Mouse (Mus musculus) B cell, adult 2 months (primary cell): ENCODE results near the gene Tmem163.

Experiments
- DNase-seq, 2 experiments: peaks; one replicate each; pipeline ENCODE4 v3.0.0; 2022

Tmem163 gene

DNA sequence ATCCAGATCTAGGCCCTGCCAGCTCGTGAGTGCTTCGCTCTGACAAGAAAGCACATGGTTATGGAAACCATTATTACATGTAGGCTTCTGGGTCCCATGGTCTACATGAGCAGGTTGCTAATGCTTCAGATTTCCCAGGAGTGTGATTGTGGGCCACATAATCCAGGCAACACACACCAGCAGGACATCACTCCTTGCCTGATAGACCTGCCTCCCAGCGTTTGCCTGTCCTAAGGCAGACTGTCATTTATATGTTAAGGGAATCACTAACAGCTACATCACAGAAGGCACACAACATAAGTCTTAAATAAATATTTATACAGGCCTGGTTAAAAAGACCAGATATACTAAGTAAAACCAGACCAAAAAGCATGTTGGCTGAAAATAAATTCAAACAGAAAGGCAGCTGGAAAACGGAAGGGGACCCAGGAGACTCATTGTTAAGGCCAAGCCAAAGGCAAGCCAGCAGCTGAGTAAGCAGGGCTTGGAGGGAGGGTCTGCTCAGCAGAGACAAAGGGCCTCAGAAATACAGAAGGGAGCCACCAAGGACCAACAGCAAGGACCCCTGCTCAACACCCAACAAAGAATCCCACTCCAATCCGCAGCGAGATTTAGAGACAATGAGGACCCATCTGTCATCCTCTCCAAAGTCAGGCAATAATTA, 123.4 kb downstream of the Tmem163 start:
- DNase-seq = no peak

DNA sequence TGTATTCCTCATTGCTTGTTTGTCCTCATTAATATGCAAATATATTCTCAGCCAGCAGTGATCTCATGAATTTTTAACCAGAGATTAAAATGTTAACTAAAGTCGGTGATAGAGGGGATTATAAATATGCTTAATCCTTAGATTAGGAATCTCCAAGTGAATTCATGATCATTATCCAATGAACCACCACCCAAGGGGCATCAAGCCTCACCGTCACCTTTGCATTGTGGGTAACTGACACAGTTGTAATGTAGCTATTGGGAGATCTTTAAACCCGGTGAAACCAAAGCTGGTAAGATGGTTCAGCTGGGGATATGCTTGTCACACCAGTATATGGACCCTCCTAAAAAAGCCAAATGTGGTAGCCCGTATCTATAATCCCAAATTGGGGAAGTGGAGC, 131.3 kb downstream of the Tmem163 start:
- no peak for DNase-seq

DNA sequence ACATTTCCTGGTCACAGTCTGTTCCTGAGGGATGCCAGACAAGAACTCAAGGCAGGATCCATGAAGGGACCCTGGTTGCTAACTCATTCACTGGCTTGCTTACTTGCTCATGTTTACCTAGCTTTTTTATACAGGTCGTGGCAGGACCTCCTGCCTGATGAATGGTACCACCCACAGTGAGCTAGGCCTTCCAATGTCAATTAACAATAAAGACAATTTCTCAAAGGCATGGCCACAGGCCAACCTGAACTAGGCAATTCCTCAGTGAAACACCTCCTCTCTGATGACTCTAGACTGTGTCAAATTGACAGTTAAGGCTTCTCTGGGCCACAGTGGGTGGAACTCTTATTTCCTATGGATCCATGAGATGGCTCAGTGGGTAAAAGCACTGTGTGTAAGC, 136.6 kb downstream of the Tmem163 start:
- no peak for DNase-seq

DNA sequence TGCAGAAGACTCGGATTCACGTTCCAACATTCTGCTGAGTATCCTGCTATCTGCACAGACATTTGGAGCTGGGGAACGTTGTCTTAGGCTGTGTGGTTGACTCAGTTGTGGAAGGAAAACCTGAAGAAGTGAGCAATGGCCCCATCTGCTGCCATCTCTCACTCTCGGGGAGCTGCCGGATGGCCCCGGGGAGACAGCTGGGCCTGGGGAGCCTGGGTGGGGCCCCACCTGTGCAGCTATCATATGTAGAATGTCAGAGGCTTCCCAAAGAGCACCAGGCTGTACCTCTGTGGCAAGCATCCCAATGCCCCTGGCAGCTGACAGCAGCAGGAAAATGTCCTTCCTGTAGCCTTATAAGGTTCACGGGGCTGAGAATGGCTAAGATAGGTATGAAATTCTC, 137.4 kb downstream of the Tmem163 start:
- DNase-seq = no peak

DNA sequence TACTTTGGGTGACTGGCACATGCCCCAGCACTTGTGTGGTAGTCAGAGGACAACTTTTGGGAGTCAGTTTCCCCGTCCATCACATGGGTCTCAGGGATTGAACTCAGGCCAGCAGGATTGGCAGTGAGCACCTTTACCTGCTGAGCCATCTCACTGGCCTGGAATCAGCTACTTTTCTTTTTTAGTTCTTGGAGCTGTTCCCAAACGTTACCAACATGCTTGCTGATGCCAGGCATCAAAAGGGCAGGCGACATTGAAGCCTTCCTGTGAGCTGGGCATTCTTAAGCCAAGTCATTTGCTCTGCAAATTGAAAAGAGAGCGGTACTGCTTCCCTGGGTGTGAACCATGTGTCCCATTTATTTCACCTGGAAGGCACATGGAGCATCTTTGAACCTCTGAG, 137.8 kb downstream of the Tmem163 start:
- DNase-seq = no peak

DNA sequence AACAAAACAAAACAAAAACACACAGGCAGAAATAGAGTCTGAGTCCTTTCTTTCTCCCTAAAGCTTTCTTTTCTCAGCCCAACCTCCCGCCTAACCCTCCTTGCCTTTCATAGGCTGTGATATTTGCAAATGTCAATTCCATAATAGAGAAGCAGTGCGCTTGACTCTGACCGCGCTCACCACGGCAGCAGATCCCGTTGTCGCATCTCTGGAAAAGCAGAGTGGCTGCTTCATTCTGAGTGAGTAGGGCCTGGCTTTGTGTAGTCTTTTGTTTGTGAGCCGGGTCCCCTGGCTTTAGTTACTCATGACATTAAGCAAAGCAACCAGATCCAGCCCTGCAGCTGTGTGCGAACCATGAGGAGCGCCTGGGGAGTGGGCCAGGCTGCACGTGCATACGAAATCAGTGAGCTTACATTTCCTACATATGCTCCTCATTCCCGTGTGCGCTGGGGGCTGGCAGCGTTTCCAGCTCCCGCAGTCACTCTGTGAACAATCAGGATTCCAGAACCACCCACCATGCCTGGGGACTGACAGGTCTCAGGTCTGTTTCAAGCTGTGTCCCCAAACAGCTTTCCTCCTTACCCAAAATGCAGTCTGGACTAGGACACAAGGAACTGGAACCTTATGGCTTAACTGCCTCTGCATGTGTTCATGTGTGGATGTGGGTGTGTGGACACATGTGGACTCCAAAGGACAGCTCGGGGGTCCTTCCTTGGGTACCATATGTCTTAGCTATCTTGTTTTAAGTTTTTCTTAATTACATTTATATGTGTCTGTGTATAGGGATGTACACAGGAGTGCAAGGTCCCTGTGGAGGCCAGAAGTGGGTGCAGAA, 141.9 kb downstream of the Tmem163 start:
- DNase-seq = no peak

DNA sequence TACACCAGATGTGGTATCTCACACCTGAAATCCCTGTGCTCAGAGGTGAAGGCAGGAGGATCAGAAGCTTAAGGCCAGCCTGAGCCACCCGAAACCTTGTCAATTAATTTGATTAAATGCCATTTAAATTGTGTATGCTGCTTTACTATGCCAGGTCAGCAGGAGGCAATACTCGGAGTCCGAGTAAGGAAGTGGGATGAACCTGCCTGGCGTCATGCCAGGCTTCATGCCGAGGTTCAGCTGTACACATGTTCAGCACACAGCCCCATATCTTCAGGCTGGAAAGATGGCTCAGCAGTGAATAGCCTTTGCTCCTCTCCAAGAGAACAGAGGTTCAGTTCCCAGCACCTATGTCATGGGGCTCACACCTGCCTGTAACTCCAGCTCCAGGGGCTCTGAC, 142.9 kb downstream of the Tmem163 start:
- no peak for DNase-seq

DNA sequence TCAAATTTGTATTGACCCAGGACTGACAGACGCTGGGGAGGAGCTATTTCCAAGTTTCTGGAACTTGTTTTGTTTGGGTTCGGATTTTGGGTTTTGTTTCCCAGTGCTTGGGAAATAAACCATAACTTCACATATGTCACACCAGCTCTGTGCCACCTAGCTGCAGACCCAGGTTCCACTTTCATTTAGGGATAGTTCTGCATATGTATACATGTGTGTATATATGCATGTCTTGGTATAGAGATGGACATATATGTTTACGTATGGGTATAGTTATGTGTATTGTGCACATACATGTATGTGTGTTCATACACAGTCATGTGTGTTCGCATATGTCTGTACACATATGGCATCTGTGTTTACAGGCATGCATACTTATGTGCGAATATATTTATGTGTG, 147.6 kb downstream of the Tmem163 start:
- DNase-seq = no peak

DNA sequence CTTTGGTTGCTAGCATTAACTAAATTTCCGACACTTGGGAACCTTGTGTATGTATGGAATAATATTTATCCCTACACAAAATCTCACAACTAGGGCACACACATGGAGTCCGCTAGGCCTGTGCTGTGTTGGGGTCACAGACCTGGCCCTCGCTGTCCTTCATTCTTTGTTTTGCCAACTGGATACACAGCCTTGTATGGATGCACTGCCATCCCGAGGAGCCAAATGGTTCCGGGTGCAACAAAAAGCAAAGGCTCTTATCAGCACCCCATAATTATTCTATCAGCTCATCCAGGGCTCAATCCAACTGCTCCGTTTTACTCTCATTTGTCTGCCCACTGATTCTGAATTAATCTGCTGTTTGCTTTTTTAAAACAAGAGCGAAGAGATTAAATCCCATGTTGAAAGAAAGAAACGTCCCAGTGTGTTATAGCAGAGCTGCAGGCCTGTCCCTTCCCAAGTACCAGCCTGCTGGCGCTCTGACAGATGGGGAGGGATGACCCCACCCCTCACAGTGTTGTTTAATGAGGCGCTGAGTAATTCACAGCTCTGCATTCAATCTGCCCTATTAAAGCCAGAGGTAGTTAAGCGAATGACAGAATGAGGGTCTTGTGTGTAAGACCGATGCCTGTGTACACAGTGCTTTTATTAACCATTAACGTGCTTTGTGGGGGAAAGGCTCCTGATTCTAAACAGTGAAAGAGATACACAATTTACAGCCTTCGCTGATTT, 148.3 kb downstream of the Tmem163 start:
- no peak for DNase-seq

DNA sequence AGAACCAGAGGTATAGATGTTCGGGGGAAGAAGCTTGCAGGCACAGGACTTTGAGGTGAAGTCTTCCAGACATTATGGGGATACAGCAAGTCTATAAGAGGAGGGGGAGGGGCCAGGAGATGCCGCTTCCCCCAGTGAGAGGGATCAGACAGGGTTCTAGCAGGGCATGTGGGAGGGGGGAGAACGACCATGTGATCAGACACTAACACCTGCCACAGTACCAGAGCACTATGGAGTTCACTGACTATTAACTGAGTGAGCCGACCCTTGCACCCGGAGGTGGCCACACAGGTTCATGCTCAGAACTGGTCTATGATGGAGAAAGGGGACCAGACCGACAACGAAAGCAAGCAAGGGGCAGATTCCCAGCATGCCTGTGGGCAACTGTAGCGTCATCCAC, 156.0 kb downstream of the Tmem163 start:
- DNase-seq = no peak

DNA sequence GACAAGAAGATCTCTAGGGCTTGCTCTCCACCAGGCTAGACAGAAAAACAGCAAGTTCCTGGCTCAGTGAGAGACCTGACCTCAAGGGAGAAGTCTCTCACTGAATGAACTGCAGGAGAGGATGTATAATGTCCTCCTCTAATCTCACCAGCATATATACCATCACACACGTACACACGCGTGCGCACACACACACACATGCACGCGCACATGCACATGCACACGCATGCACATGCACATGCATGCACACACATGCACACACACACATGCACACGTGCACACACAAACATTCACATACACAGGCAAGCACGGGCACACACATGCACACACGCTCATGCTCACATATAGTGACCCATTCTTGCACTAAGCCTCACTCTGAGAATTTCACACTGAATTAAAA, 164.5 kb downstream of the Tmem163 start:
- no peak for DNase-seq

DNA sequence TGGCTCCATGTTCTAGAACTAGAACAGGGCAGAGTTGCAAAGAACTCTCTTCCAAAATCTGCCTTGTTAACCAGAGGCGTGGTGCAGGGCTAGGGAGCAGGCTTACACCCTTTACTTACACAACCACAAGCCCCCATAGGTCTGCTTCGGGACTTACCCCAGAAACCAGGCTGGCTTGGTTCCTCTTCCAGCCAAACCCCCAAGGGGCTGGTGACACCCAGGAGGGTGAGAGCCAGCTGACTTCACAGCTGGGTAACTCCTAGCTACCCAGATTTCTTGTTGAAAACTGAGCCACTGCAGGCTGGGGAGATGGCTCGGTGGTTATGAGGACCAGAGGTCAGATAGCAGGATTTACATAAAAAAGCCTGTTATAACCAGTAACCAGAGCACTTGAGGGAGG, 164.9 kb downstream of the Tmem163 start:
- peak; percentile 88 to 93 for DNase-seq

DNA sequence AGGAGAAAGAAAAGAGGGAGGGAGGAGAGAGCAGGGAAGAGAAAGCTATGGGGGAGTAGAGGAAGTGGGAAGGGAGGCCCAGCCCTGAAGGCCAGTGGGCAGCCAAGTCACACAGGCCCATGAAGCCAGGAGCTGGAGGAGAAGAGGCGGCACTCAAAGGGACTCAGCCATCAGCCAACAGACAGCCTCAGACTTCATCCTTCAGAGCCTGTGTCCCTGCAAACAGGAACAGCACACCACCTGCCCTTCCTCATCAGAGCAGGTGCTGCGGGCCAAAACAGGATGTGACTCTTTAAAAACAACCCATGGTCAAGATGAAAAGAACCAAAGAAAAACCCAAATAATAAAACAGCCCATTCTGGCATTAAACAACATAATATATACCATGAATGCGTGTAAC, 165.7 kb downstream of the Tmem163 start:
- DNase-seq = peak; percentile 70 to 72

DNA sequence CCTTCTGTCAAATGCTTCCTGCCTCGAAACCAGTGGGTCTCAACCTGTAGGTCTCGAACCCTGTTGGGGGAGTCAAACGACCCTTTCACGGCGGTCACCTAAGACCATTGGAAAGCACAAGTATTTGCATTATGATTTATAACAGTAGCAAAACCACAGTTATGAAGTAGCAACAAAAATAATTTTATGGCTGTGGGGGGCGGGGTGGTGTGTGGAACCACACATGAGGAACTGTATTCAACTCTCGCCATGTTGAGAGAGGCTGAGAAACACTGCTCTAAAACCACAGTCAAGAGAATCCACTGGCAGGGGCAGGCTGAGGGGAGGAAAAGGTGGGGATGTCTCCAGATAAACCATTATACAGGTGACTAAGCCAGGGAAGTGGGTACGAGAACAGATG, 166.2 kb downstream of the Tmem163 start:
- DNase-seq = peak; percentile 82 to 83

DNA sequence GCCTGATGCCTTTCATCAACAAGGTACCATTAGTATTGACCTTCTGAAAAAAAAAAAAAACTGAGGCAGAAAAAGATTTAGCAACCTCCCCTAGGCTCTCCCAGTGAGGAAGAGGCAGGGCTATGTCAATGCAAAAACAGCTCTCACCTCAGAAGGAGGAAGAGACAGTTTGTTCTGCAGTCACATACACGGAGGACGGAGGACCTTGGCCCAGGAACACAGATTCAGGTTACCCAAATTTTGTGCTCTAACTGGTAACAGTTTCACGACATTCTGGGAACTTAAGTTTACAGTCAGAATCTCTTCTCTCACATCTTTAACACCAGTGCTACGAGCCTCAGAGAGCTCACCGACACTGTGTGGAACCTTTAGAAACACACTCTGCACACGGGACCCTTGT, 166.6 kb downstream of the Tmem163 start:
- DNase-seq = no peak

DNA sequence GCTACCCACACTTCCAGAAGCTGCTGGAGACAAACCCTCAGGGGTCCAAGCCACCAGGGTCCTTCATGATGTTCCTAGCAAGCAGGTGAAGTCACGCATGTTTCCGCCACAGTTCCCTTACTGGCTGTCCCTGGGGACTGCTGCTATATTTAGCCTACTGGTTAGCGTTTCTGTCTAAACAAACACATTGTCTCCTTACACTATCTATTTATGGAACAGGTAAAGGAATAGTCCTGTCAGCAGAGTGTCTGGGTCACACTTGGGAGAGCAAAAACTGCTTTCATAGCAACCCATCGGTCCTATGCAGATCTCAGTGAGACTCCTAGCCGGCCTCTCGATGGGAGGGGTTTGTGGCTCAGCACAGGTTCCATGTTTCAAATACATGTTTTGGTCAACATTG, 168.0 kb downstream of the Tmem163 start:
- DNase-seq = peak; percentile 78 to 79

DNA sequence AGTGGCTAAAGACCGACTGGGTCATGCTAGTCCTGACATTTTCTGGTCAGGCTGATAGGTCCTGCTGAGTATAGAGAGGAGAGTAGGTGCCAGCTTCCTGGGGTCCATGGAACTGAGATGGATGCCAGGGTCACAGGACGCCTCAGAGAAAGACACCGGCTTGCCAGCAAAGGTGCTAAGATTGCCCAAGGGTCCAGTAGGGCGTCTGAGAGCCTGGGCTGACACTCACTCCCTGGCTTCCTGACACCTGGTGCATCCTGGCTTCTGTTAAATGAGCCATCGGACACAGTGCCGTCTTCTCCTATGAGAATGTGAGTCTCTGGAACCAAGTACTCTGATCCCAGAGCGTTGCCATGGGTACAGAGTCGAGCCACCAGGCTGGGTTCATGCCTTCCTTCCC, 170.4 kb downstream of the Tmem163 start:
- DNase-seq = no peak

DNA sequence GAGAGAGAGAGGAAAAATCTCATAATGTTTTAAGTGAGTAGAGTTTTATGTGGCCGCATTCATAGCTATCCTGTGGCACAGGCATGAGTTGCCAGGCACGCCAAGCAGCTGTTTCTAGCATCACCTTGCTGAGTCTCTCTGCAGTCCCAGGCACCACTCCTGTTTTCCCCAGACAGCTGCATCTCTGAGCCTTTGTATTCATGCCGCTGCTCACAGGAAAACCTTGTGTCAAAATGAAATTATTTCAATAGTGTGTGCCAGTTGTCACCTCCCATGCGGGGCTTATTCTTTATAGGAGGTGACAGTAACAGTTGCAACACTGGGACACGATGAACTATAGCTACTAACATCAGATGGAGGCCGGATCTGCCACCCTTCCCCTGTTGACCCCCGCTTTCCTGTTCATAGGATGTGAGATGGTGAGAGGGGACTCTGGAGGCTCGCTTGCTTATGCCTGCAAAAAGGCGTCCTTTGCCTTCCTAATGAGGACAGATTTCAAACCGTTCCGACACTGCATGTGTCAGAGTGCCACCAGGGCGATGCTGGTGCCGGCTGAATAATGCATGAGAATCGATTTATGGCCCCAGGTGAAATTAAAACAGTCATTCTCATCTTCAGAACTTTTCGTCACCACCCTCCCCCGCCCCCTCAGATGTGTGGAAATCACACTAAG, 171.1 kb downstream of the Tmem163 start:
- DNase-seq = no peak

DNA sequence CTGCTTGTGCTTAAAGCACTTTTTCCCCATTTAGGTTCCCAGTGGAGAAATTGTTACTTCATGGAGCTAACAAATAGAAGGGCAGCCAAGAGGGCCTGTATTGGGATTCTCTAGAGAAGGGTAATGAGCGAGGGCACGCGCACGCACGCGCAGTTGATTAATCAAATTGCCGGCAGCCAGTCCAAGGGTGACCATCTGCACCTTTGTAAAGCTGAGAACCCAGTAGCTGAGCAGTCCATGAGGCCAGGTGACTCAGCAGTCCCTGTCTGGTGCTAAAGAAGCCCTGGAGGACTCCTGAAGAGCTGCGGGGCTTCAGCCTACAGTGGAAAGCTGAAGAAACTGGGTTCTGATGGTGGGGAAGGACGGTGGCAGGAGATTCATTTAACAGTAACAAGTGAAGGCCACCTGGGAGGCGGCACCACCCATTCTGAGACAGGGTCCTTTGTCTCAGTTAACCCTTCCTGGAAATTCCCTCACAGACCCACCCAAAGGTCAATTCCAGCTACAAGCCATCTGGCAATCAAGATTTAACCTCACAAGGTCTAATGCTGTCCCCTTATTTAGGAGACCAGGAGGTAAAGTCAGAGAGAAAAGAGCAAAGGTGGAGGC, 172.2 kb downstream of the Tmem163 start:
- DNase-seq = no peak

DNA sequence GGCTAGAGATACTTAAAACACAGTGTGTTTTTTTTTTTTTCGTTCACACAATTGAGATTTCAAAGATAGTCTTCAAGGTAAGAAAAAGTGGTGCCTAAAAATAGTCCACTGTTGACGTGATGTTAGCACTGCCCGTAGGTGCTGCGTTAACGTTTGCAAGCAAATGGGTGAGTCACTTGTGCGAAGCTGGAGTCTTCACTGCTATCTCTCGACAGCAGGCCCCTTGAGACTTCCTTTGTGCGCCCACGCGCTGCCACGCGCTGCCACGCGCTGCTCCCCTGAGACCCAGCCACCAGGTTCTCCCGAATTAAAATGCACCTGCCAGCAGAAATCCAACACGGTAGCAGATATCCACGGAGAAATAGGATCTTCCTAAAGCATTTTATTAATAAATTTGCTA, 178.6 kb downstream of the Tmem163 start:
- peak; percentile 76 to 78 for DNase-seq

DNA sequence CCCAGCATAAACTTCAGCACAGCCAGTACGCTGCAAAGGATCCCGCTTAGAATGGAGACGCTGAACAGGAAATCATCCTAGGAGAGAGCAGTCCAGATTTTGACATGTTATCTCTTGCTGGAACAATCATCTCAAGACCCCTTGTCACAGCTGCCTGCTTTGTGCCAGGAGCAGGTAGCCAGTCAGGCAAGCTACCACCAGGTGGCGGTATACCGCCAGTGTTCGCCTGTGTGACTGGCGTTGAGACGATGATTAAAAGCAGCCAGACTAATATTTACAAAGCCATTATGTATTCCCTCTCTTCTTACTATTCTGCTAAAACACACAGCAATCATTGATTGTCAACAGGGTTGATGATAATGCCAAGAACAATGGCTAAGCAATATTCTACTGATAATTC, 179.1 kb downstream of the Tmem163 start:
- peak; percentile 95 for DNase-seq

DNA sequence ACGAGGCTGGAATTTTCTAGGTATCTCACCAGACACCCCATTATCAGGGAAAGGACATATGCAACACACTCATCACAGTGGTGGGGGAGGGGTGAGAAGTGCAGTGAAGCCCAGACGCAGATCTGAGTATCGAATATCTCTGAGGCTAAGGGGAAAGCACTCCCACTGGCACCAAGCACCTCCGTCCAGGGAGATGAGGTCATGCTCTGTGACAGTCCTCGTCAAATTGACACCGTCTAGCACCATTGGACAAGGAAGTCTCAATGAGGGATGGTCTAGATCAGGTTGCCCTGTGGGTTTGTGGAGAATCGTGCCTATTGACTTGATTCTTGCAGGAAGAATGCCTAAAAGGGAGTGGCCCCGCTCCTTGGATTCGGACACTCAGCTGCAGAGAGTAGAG, 180.6 kb downstream of the Tmem163 start:
- no peak for DNase-seq
